Mouse (Mus musculus) neural tube, embryonic 14.5 days (tissue): Measurements from ENCODE around the gene Atp5c1. TPM values are rescaled to one million over a fixed set of nuclear protein-coding genes. Genes with fewer than 3 reads are reported as not detected.

Experiments
- ATAC-seq: fragments of 200-750 bp; cut with Nextera tagmentation; 2 replicates; pipeline ENCODE4 v1.8.0; 2017; ENCODE audit warnings: low read depth, mild to moderate bottlenecking, moderate TSS enrichment, moderate library complexity
- H3K27ac ChIP-seq: fragments of 300-500 bp; sonication (generic); 2 replicates; pipeline ENCODE4 v1.5.1; 2014; ENCODE audit warnings: low read depth, mild to moderate bottlenecking, control low read depth, low read length, moderate library complexity, mixed read lengths
- H3K27me3 ChIP-seq: fragments of 300-500 bp; sonication (generic); 2 replicates; pipeline ENCODE4 v1.6.1; 2014; ENCODE audit warnings: low read length; ENCODE audit not compliant: control insufficient read depth, insufficient read depth
- H3K36me3 ChIP-seq: fragments of 300-500 bp; sonication (generic); 2 replicates; pipeline ENCODE4 v1.6.1; 2014; ENCODE audit warnings: low read length, mixed read lengths; ENCODE audit not compliant: control insufficient read depth, insufficient read depth
- H3K4me1 ChIP-seq: fragments of 300-500 bp; sonication (generic); 2 replicates; pipeline ENCODE4 v1.6.1; 2014; ENCODE audit warnings: low read length; ENCODE audit not compliant: control insufficient read depth, insufficient read depth
- H3K4me2 ChIP-seq: fragments of 300-500 bp; sonication (generic); 2 replicates; pipeline ENCODE4 v1.6.1; 2014; ENCODE audit warnings: mild to moderate bottlenecking, low read depth, low read length, control low read depth
- H3K4me3 ChIP-seq: fragments of 300-500 bp; sonication (generic); 2 replicates; pipeline ENCODE4 v1.5.1; 2014; ENCODE audit warnings: low read depth, low read length, control low read depth, mixed read lengths
- H3K9ac ChIP-seq: fragments of 300-500 bp; sonication (generic); replicated peaks from 2 replicates; pipeline ENCODE4 v1.6.1; 2014; ENCODE audit warnings: low read depth, mild to moderate bottlenecking, control low read depth, low read length, mixed read lengths
- H3K9me3 ChIP-seq: fragments of 300-500 bp; sonication (generic); 2 replicates; pipeline ENCODE4 v1.6.1; 2016; ENCODE audit warnings: low read length; ENCODE audit not compliant: control insufficient read depth
- WGBS: fragments of 180-500 bp; shearing (Covaris S2); extraction: QIAGEN DNeasy Blood & Tissue Kit; methylation state at CpG from one replicate; pipeline ENCODE4 v1.1.7; 2014; 5-methylcytosine and 5-hydroxymethylcytosine counted together
- polyA plus RNA-seq: library from polyadenylated mRNA; unstranded; fragments of >200 nt; fragmentation: Nextera tagmentation; extraction: Ambion mirVana; gene quantifications from 2 replicates; pipeline ENCODE4 v1.2.1, GENCODE M21; 2014

Atp5c1 gene
- polyA plus RNA-seq, 1 experiment from 2014 or later: 652 TPM

GRCm38 (mm10) chr2:10033684-10034083, 46.6 kb downstream of the Atp5c1 start:
- ATAC-seq: no peak
- no peak overlapping the region for H3K9ac ChIP-seq
- no peaks in the 10 kb centered on the region for H3K36me3 ChIP-seq
- no peaks in the 10 kb centered on the region for H3K9me3 ChIP-seq
- WGBS: 63% methylated on average over 4 of the region's 4 CpGs
- H3K27me3 ChIP-seq: no peaks in the 10 kb centered on the region
- 0 out of 2 replicates have a peak, but pooled peaks cover 3% of the 10 kb centered on the region for H3K4me1 ChIP-seq
- no peak overlapping the region for H3K4me3 ChIP-seq
- H3K4me2 ChIP-seq: no peak overlapping the region
- H3K27ac ChIP-seq: no peak overlapping the region

- H3K4me1 ChIP-seq: 0 out of 2 replicates have a peak, but pooled peaks cover 3% of the 10 kb centered on the region
- no peak overlapping the region for H3K4me3 ChIP-seq
- ATAC-seq: no peak
- no peaks in the 10 kb centered on the region for H3K9me3 ChIP-seq
- H3K36me3 ChIP-seq: no peaks in the 10 kb centered on the region
- H3K27ac ChIP-seq: no peak overlapping the region
- H3K4me2 ChIP-seq: no peak overlapping the region
- WGBS: 81% methylated on average over 7 of the region's 7 CpGs
- no peaks in the 10 kb centered on the region for H3K27me3 ChIP-seq
- no peak overlapping the region for H3K9ac ChIP-seq
Measured at GRCm38 (mm10) chr2:10029755-10030154, 50.6 kb downstream of the Atp5c1 start.

- no peak overlapping the region for H3K27ac ChIP-seq
Measured at GRCm38 (mm10) chr2:10024264-10024663, 56.0 kb downstream of the Atp5c1 start.

GRCm38 (mm10) chr2:10021296-10021695, 59.0 kb downstream of the Atp5c1 start:
- Histone ChIP-seq H3K27me3 (no peaks in the 10 kb centered on the region), H3K4me2 (no peak overlapping the region), H3K4me3 (no peak overlapping the region), H3K9me3 (no peaks in the 10 kb centered on the region), H3K4me1 (no peaks in the 10 kb centered on the region), H3K36me3 (no peaks in the 10 kb centered on the region), H3K27ac (no peak overlapping the region), H3K9ac (no peak overlapping the region)
- WGBS: 94% methylated on average over 11 of the region's 11 CpGs
- no peak for ATAC-seq

More at GRCm38 (mm10) chr2:10024264-10024663, 56.0 kb downstream of the Atp5c1 start:
- Histone ChIP-seq H3K27me3 (no peaks in the 10 kb centered on the region), H3K36me3 (no peaks in the 10 kb centered on the region), H3K9me3 (no peaks in the 10 kb centered on the region), H3K9ac (no peak overlapping the region), H3K4me1 (no peaks in the 10 kb centered on the region), H3K4me2 (no peak overlapping the region), H3K4me3 (no peak overlapping the region)
- 88% methylated on average over 6 of the region's 6 CpGs for WGBS
- ATAC-seq: no peak

GRCm38 (mm10) chr2:10014951-10015635, 65.2 kb downstream of the Atp5c1 start:
- Histone ChIP-seq H3K4me3 (no peak overlapping the region), H3K4me1 (peaks cover 1% of the 10 kb centered on the region; the same call in 1 of the 2 replicates), H3K9me3 (no peaks in the 10 kb centered on the region), H3K4me2 (no peak overlapping the region), H3K9ac (no peak overlapping the region), H3K27ac (no peak overlapping the region), H3K27me3 (no peaks in the 10 kb centered on the region), H3K36me3 (no peaks in the 10 kb centered on the region)
- no peak for ATAC-seq
- WGBS: 92% methylated on average over 10 of the region's 10 CpGs

- 37% methylated on average over 7 of the region's 7 CpGs for WGBS
- Histone ChIP-seq H3K27ac (no peak overlapping the region), H3K4me3 (no peak overlapping the region), H3K4me2 (no peak overlapping the region), H3K36me3 (no peaks in the 10 kb centered on the region), H3K9me3 (no peaks in the 10 kb centered on the region), H3K9ac (no peak overlapping the region), H3K4me1 (peaks cover 4% of the 10 kb centered on the region; the same call in 1 of the 2 replicates), H3K27me3 (no peaks in the 10 kb centered on the region)
- ATAC-seq: peak; percentile 67; the same call in 1 of the 2 replicates
Measured at GRCm38 (mm10) chr2:10010263-10010909, 69.9 kb downstream of the Atp5c1 start.

- Histone ChIP-seq H3K4me3 (no peak overlapping the region), H3K4me1 (peaks cover 4% of the 10 kb centered on the region; the same call in 1 of the 2 replicates), H3K9me3 (no peaks in the 10 kb centered on the region), H3K27me3 (no peaks in the 10 kb centered on the region), H3K36me3 (no peaks in the 10 kb centered on the region), H3K27ac (no peak overlapping the region), H3K9ac (no peak overlapping the region), H3K4me2 (no peak overlapping the region)
- WGBS: 76% methylated on average over 13 of the region's 13 CpGs
- peak; percentile 47; the same call in 1 of the 2 replicates for ATAC-seq
Measured at GRCm38 (mm10) chr2:10009671-10010254, 70.5 kb downstream of the Atp5c1 start.

GRCm38 (mm10) chr2:10008593-10008992, 71.7 kb downstream of the Atp5c1 start:
- Histone ChIP-seq H3K36me3 (no peaks in the 10 kb centered on the region), H3K9ac (no peak overlapping the region), H3K4me2 (no peak overlapping the region), H3K4me3 (no peak overlapping the region), H3K27ac (no peak overlapping the region), H3K4me1 (peaks cover 4% of the 10 kb centered on the region; the same call in 1 of the 2 replicates), H3K9me3 (no peaks in the 10 kb centered on the region), H3K27me3 (no peaks in the 10 kb centered on the region)
- 89% methylated on average over 4 of the region's 4 CpGs for WGBS
- no peak for ATAC-seq
